Mouse (Mus musculus): ENCODE results near the gene Sh2b1.

The Sh2b1 gene

DNA sequence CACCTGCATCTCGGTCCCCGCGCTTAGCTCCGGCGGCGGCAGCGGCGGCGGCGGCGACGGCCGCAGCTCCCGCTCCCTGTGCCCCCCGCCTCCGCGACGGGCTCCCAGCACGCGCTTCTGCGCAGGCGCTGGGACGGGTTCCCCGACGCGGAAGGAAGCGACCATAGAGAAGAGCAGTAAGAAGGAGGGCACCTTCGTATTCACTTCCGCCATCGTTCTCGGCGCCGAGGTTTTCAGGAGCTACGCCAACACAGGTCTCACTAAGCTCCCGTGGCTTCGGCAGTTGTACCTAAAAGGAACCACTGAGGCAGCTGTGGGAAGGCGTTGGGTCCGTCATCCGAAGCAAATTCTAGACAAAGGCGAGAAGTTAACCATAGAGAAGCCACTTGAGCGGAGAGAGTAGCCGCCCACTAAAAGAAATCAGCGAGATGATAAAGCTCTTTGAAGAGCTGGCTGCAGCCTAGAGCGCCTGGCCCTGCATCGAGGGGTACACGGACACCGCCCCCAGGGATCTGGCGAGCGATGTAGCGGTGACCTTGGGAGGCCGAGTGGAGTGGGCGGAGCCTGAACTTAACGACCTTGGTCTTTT, at the start of gene Sh2b1:
Sh2b1 (minus strand) TSS at position 432 of the 589 bp plus-strand sequence.
- DNase-seq (ENCODE audit: low read depth): peak; percentile 95

DNA sequence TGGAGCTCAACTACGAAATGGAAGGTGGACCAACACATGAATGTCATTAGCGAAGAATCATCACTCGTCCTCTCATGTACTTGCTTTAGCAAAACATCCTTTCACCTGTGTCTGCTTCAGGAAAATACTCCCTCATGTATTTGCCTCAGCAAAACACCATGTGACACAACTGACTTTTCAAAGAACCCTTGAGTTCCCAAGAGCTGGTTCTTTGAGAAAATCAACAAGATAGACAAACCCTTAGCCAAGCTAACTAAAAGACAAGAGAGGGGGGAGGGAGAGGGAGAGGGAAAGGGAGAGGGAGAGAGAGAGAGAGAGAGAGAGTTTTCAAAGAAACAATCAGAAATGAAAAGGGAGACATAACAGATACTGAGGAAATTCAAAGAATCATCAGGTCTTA, 48.1 kb upstream of the Sh2b1 start:
- no peak for DNase-seq (ENCODE audit: low read depth)

DNA sequence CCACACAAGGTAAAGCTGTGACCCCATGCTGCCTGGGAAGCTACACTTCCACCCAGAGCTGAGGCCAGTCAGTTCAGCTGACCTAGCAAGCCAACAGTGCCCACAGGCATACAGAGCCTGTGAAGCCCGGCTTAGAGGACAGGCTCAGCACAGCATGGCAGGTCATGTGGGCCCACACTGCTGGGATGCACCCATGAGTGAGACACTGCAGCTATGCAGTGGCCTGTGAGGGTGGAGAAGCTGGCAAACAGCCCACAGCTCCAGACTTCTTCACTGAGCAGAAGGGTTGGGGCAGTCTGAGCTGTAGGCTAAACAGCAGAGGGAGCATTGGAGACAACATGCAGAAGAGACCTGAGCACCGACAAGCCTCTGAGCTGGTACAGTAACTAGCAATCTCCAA, 44.3 kb upstream of the Sh2b1 start:
- no peak for DNase-seq (ENCODE audit: low read depth)

DNA sequence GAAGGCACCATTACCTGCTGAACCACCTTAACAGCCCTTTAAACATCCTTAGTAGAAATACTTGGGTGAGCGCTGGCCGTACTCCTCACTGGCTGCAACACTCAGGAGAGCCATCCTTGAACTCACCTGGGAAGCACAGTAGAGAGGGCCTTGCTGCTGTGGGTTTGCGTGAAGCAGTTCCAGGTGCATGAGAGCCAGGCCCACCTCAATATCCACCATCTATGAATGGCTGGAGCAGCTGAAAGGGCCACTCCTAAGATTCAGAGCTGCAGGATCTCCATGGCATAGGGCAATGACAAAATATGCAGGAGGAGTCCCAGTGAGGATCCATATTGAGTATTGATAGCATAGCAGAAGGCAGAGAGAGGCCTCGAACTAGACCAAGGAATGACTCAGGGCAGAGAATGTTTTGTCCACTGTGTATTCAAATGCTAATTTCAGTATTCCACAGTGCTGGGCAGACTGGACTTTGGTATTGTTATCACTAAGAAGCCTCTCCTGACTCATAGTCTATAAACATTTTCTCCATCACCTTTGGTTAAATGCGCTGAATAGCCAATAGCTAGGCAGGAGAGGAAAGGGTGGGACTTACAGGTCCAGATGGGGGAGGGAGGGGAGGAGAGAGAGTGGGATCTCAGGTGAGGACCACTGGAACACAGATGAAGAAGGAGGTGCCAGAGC, 43.2 kb upstream of the Sh2b1 start:
- DNase-seq (ENCODE audit: low read depth): no peak

DNA sequence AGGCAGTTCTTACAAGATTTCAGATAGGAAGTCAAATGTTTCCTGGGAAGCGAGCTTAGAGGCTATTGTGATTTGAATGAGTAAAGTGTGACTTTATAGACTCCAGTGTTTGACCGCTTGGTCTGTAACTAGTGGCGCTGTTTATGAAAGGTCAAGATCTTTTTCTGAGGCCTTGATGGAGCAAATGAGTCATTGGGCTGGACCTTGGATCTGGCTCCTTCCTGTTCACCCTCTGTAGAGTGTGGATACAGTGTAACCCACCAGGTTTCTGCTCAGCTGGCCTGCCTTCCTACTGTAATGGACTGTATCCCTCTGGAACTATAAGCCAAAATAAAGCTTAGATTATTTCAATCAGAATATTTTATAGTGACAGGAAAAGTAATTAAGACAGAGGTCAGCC, 36.1 kb upstream of the Sh2b1 start:
- no peak for DNase-seq (ENCODE audit: low read depth)

DNA sequence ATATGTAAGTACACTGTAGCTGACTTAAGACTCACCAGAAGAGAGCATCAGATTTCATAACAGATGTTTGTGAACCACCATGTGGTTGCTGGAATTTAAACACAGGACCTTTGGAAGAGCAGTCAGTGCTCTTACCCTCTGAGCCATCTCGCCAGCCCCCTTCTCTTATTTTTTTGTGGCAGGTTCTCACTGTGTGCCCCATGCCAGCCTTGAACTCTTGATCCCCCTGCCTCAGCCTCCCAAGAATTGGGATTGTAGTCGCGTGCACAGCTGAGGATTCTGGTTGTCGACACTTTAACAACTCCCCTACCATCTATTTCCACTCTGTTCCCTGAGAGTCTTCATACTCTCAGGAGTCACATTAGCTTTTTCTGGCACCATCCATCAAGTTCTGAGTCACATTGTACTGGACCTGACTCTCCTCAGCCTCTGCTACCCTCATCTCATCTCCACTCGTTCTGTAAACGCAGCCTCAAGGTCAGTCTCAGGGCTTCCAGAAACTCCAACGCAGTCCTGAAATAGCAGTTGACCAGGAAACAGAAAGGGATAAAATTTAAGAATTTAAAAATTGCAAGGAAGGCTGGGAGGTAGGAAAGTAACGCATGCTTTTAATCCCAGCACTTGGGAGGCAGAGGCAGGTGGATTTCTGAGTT, 32.0 kb upstream of the Sh2b1 start:
- DNase-seq (ENCODE audit: low read depth): no peak

DNA sequence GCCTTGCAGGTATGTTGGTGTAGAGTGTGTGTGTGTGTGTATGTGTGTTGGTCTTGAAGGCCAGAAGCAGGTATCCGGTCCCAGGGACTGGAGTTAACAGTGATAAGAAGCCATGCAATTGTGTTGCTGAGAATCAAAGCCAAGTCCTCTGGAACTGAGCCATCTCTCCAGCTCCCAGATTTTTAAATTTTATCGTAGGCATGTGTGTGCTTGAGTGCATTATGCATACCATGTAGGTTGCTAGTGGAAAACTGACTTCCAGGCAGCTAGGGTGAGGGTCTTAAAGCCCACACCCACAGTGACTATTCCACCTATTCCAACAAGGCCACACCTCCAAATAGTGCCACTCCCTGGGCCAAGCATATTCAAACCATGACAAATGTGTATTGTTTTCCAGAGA, 29.7 kb upstream of the Sh2b1 start:
- no peak for DNase-seq (ENCODE audit: low read depth)

DNA sequence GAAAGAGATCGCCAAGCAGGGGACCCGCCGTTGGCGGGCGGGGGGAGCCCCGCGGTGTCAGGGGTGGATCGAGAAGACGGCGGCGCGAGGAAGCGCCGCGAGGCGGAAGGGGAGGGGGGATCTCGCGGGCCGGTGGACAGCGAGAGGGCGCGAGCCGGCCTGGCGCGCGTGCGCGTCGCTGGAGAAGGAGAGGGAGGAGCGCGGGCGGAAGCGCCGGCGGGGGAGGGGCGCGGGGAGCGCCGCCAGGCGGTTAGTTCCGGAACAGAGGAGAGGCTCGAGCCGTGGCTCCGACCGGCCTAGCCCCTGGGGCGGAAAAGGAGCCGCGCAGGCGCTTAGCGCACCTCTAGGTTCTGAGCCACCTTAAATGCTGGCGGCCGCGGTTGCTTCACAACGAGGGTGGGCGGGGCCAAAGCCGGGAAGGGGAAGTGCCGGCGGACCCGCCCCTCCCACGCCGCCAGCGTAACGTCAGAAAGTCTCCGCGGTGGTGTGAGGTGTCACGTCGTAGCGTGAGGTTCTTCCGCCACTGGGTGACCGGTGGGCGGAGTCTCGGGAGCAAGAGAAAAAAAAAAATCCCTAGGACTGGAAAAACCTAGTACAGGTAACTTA, 28.2 kb upstream of the Sh2b1 start, which contains the start of gene Atxn2l:
Atxn2l (minus strand) TSS at position 165 of the 606 bp plus-strand sequence.
- peak; percentile 100 for DNase-seq (ENCODE audit: low read depth)

DNA sequence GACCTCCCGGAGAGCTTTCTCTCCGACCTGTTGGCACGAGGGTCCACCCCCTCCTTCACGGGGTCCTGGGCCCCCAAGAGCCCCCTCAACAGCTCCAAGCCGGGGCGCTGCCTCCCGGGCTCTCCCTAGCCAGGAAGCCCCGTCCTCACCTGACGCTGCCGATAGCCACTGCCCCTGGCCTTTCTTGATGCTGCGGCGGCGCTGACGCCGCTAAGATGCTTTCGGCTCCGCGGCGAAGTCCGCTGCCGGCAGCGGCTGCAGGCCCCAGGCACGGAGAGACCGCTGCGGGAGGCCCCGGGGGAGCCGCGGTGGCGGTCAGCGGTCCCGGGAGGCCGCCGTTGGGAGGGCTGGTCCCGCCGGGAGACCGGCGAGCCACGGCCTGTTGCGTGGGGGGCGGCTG, 27.5 kb upstream of the Sh2b1 start:
- no peak for DNase-seq (ENCODE audit: low read depth)

DNA sequence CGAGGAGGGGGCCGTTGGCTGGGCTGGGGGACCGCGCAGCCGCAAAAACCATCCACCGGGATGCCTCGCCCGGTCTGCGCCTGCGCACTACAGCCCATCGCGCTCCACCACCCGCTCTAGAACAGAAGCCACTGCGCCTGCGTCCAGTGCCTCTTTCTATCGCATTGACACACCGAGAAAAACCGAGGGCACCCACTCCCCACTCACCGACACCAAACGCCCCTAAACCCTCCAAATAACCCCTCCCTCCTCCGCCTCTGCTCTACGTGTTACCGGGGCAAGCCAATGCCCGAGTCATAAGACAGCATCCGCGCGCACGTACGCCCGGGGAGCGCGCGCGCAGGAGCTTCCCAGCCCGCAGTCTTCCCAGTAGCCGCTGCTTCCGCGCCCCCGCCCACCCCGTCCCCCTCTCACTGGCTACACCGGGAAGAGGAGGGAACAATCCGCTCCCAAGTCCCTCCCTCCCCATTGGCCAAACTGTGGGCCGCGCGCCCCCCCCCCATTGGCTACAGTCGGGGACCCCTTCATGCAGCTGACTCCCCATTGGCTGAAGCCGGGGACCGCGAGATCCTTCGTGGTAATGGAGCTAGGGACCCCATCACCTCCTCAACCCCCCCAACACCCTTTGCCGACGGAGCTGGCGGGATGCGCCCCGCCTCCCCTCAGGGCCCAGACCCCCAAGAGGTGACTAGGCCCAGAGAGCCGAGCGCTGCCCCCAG, 27.0 kb upstream of the Sh2b1 start:
- DNase-seq (ENCODE audit: low read depth): peak; percentile 95

DNA sequence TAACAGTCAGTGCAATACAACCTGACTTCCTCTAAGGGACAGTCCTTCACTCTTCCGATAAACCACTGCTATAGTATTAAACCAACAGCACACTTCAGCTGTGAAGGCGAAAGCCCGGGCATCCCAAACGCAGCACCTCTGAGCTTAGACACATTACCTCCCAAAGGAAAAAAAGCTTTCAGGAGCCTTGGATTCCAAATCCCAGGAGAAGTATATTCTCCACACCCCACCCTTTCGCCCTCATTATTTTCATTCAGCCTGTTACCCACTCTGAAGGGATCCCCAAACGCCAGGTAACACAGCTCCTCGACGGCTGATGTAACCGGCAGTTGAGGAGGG, 26.4 kb upstream of the Sh2b1 start:
- DNase-seq (ENCODE audit: low read depth): no peak

DNA sequence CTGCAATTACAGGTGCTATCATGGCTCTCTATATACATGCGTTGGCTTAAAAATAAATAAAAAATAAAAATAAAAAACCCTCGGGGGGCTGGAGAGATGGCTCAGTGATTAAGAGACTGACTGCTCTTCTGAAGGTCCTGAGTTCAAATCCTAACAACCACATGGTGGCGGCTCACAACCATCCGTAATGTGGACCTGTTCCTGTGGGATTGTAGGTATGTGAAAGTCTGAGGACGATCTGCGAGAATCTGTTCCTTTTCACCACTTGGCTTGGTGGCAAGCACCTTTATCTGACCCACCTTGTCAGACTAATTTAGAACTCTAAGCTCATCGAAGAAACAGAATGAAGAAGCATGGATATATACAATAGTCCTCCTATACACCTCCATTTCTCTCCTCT, 24.2 kb upstream of the Sh2b1 start:
- no peak for DNase-seq (ENCODE audit: low read depth)

DNA sequence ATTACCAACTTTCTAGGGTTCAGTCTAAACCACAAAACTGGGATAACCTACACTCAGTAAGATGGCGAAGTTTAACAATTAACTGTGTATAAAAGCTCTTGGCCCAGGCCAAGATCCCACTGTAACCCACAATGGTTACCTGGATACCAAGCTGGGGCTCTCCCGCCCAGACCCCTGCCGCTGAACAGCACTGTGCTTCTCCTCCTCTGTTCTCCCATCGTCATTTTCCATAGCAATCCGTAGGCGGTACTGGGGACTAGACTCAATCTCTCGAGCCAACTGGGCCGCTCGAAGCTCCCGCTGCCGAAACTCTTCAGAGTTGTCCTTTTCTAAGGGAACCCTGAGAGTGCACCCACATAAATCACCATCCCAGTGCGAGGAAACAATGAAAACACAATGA, 22.7 kb upstream of the Sh2b1 start:
- DNase-seq (ENCODE audit: low read depth): no peak

DNA sequence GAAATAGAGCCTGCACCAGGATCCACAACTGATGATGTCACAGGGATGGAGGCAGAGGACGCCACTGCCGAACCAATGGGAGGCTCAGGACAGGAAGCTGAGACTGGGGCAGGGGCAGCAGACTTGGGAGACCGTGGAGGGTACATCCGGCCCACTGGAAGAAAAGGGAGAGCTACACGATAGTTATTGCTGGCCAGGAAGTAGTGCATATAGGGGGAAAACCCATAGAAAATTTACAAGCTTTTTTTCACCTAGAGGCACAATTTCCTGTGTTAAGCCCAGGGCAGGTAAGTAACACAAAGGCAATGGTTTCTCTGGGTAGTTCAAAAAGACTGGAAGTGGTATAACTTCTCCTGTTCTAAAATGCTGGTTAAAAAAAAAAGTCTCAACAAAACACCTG, 21.3 kb upstream of the Sh2b1 start:
- peak; percentile 47 for DNase-seq (ENCODE audit: low read depth)

DNA sequence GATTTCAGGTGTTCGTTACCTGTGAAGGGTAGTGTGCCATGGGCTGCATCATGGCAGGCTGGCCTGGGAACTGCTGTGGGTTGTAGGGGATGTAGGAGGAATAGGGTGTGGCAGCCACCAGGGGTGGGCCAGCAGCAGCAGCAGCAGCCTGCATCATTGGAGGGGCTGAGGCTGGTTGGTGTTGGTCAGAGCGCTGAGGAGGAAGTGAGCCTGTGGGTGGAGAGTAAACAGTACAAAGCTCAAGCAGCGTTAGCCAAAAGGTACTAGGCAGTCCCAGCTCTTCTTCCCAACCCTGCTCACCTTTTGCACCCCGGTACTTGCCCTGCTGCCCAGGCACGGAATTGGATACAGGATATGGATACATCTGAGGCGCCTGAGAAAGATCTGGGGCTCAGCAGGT, 18.9 kb upstream of the Sh2b1 start:
- DNase-seq (ENCODE audit: low read depth): no peak

DNA sequence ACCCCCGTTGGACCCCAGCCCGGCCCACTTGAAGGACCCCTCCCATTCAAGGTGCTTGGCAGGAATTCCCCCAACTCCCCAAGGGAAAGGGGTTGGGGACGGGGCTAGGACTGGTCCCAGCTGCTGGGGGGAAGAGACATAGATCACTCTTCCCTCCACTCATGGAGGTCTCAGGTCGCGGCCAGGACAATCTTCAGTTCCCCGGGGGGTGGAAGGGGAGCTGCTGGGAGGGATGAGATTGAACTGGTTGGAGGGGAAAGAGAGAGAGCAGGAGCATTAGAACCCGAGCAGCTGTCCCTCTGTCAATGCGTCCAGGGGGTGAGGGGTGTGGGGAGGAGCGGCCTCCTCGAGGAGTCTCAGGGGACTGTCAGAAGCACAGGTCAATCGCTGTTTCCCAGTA, 16.7 kb upstream of the Sh2b1 start:
- no peak for DNase-seq (ENCODE audit: low read depth)

DNA sequence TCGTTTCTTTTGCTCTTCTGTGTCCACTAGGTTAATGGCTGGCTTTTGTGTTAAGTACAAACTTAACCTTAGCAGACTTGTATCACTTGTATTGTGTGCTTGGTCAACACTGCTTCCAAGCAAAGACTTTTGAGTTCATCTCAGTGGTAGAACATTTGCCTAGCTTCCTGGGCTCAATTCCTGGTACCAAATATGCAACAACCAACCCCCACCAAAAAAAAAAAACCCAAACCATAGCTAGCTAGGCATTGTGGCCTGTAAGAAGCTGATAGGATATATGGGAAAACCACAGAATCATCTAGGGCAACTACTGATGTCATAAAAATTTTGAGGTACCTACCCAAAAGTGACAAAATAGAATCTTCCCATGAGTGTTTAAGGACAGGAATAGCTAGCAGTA, 15.8 kb upstream of the Sh2b1 start:
- no peak for DNase-seq (ENCODE audit: low read depth)

DNA sequence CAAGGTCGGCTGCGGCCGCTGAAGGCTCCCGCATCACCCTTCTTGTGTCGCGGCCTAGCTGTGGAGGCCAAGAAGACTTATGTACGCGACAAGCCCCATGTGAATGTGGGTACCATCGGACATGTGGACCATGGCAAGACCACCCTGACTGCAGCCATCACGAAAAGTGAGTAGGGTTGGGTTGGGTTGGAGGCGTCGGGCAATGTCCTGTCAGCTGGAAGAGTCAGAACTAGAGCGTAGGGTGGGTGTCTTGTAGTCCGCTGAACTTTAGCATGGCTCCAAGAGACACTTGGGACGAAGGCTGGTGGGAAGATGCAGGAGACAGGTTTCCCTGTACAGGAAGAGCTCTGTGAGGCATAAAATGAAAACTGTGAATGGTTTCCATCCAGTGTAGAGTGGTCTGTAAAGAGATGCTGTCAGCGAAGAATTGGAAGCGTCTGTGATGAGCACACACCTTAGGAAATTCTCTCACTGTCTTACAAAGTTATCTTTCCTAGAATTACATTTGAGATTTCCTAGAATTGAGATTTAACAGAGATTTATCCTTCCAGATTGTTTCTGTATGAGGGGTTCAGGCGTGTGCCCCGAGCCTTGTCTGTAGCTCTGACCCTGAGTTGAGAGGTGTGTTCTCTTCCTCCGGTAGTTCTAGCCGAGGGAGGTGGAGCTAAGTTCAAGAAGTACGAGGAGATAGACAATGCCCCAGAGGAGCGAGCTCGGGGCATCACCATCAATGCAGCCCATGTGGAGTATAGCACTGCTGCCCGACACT, 12.6 kb upstream of the Sh2b1 start:
- DNase-seq (ENCODE audit: low read depth): peak; percentile 54

DNA sequence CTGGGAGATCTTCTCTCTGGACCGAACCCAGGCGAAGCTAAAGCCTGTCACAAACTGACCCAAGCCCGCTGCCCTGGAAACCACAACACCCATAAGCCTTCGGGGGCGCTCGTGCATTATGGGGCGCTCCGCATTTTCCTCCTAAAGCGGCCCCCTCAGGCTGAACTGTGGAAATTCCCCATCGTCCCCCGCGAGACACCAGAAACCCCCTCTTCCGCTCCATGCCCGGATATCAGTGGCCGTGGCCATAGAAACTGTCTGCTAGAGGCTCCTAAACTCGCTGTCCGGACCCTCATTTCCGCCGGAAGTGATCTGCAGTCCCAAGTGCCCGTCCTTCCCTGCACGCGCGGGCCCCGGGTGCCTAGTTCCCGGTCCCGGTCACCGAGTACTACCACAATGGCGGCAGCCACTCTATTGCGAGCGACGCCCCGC, 11.8 kb upstream of the Sh2b1 start, which contains the start of gene Tufm:
Tufm (plus strand) TSS at position 310 of the 432 bp plus-strand sequence.
- peak; percentile 93 for DNase-seq (ENCODE audit: low read depth)

DNA sequence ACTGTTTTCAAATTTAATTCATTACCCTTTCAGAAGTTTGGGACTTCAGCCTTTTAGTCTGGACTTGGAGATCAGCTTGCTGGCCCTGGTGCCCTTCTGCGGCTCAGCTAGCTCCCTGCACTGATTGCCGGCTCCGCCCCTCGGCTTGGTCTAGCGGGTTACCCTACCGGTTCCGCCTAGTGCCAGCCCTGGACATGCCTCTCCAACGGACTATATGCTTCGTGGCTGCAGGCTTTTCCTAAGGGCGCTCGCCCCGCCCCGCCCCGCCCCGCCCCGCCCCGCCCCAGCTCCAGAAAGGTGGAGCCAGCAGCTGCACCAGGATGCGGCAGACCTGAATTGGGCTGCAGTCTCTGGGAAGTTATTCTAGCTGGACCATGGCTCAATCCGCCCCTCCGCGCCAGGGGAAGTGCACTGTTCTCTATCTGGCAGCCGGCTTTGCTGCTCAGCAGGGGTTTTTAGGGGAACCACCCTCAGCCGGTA, 7.2 kb upstream of the Sh2b1 start:
- peak; percentile 81 for DNase-seq (ENCODE audit: low read depth)

DNA sequence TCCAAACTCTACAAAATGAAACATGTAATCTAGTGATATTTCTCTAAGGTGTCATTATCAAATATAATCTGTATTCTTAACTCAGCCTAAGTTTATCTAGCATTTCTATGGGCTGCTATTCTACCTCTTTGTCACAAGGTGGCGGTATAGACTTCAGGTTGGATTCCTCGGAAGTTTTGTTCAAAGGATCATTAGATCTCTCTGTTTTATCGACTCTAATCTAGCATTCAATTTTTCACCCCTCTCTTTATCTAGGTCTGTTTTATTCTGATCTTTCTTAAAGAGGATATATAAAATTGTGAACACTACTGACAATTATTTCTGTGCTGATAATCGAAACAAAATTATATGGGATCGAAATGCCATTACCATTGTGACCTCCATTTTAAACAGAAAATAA, 6.5 kb upstream of the Sh2b1 start:
- DNase-seq (ENCODE audit: low read depth): peak; percentile 77

Data from induced T-regulatory cell, adult 2 months (primary cell).